Mouse (Mus musculus) forebrain, embryonic 14.5 days (tissue): Measurements from ENCODE around the gene Taf6. TPM values are rescaled to one million over a fixed set of nuclear protein-coding genes. Genes with fewer than 3 reads are reported as not detected.
"Not testable (repeated sequence)": the region's sequence is repeated elsewhere in the genome, so short reads cannot be mapped to it uniquely, and the experiment has no call there.

Experiments used
- ATAC-seq: fragments of 200-750 bp; cut with Nextera tagmentation; 2 replicates; pipeline ENCODE4 v1.8.0; 2017; ENCODE audit warnings: mild to moderate bottlenecking, moderate library complexity
- DNase-seq: peaks from one replicate; pipeline ENCODE4 v3.0.0-alpha.2; 2015; ENCODE audit warnings: low spot score
- H3K27ac ChIP-seq: fragments of 300-500 bp; sonication (generic); 2 replicates; pipeline ENCODE4 v1.5.1; 2014; ENCODE audit warnings: low read depth, mild to moderate bottlenecking, control low read depth, low read length, moderate library complexity
- H3K27me3 ChIP-seq: fragments of 300-500 bp; sonication (generic); replicated peaks from 2 replicates; pipeline ENCODE4 v1.6.1; 2014; ENCODE audit warnings: low read length, control low read depth, mixed read lengths; ENCODE audit not compliant: control insufficient read depth, insufficient read depth
- H3K36me3 ChIP-seq: fragments of 300-500 bp; sonication (generic); 2 replicates; pipeline ENCODE4 v1.6.1; 2014; ENCODE audit warnings: low read length, control low read depth; ENCODE audit not compliant: control insufficient read depth, insufficient read depth
- H3K4me1 ChIP-seq: fragments of 300-500 bp; sonication (generic); 2 replicates; pipeline ENCODE4 v1.6.1; 2014; ENCODE audit warnings: antibody characterized with exemption, low read length, control low read depth; ENCODE audit not compliant: control insufficient read depth, insufficient read depth
- H3K4me2 ChIP-seq: fragments of 300-500 bp; sonication (generic); 2 replicates; pipeline ENCODE4 v1.6.1; 2014; ENCODE audit warnings: mild to moderate bottlenecking, control low read depth, low read length
- H3K4me3 ChIP-seq: fragments of 300-500 bp; sonication (generic); 2 replicates; pipeline ENCODE4 v1.5.1; 2014; ENCODE audit warnings: low read depth, low read length, control low read depth
- H3K9ac ChIP-seq: fragments of 300-500 bp; sonication (generic); 2 replicates; pipeline ENCODE4 v1.6.1; 2014; ENCODE audit warnings: mild to moderate bottlenecking, low read length, control low read depth, moderate library complexity
- H3K9me3 ChIP-seq: fragments of 300-500 bp; sonication (generic); replicated peaks from 2 replicates; pipeline ENCODE4 v1.6.1; 2016; ENCODE audit warnings: low read length, control low read depth, mixed read lengths; ENCODE audit not compliant: control insufficient read depth
- WGBS: fragments of 180-500 bp; shearing (Covaris S2); extraction: QIAGEN DNeasy Blood & Tissue Kit; methylation state at CpG from one replicate; pipeline ENCODE4 v1.1.7; 2014; 5-methylcytosine and 5-hydroxymethylcytosine counted together
- polyA plus RNA-seq: library from polyadenylated mRNA; unstranded; fragments of >200 nt; fragmentation: Nextera tagmentation; extraction: Ambion mirVana; gene quantifications from 2 replicates; pipeline ENCODE4 v1.2.1, GENCODE M21; 2014

Gene Taf6
- polyA plus RNA-seq, 1 experiment from 2014 or later = 95.4 TPM

- ATAC-seq = no peak
- H3K9ac ChIP-seq = no peak overlapping the region
- no peak overlapping the region for H3K4me3 ChIP-seq
- WGBS = 24% methylated on average over 4 of the region's 4 CpGs
- DNase-seq = peak; percentile 76
- no peaks in the 10 kb centered on the region for H3K27me3 ChIP-seq
- H3K9me3 ChIP-seq = no peaks in the 10 kb centered on the region
- H3K36me3 ChIP-seq = no peaks in the 10 kb centered on the region
- no peak overlapping the region for H3K27ac ChIP-seq
- H3K4me1 ChIP-seq = no peaks in the 10 kb centered on the region
- no peak overlapping the region for H3K4me2 ChIP-seq
Observed at GRCm38 (mm10) chr5:138222111-138222510, 34.9 kb upstream of the Taf6 start.

GRCm38 (mm10) chr5:138219864-138220263 is 32.6 kb upstream of the Taf6 start:
- no peak overlapping the region for H3K4me2 ChIP-seq
- no peaks in the 10 kb centered on the region for H3K9me3 ChIP-seq
- no peaks in the 10 kb centered on the region for H3K36me3 ChIP-seq
- no peak for ATAC-seq
- H3K4me1 ChIP-seq = no peaks in the 10 kb centered on the region
- H3K9ac ChIP-seq = no peak overlapping the region
- no peak for DNase-seq
- no peaks in the 10 kb centered on the region for H3K27me3 ChIP-seq
- no peak overlapping the region for H3K27ac ChIP-seq
- 79% methylated on average over 2 of the region's 2 CpGs for WGBS
- no peak overlapping the region for H3K4me3 ChIP-seq

GRCm38 (mm10) chr5:138216632-138217031 is 29.4 kb upstream of the Taf6 start:
- not testable (repeated sequence) for ATAC-seq, H3K27ac ChIP-seq, H3K4me1 ChIP-seq, DNase-seq, H3K4me2 ChIP-seq, H3K4me3 ChIP-seq, H3K27me3 ChIP-seq, H3K9me3 ChIP-seq, H3K9ac ChIP-seq, H3K36me3 ChIP-seq
- WGBS = 95% methylated on average over 13 of the region's 13 CpGs

- DNase-seq = no peak
- Histone ChIP-seq H3K27ac (no peak overlapping the region), H3K9me3 (no peaks in the 10 kb centered on the region), H3K4me3 (no peak overlapping the region), H3K9ac (no peak overlapping the region), H3K27me3 (no peaks in the 10 kb centered on the region), H3K4me1 (no peaks in the 10 kb centered on the region), H3K36me3 (no peaks in the 10 kb centered on the region), H3K4me2 (no peak overlapping the region)
- no peak for ATAC-seq
- WGBS = 87% methylated on average over 4 of the region's 4 CpGs
Observed at GRCm38 (mm10) chr5:138207873-138208272, 20.6 kb upstream of the Taf6 start.

GRCm38 (mm10) chr5:138207253-138207652 is 20.0 kb upstream of the Taf6 start:
- Histone ChIP-seq H3K27me3 (no peaks in the 10 kb centered on the region), H3K4me1 (no peaks in the 10 kb centered on the region), H3K9ac (no peak overlapping the region), H3K4me2 (no peak overlapping the region), H3K4me3 (no peak overlapping the region), H3K36me3 (no peaks in the 10 kb centered on the region), H3K27ac (no peak overlapping the region), H3K9me3 (no peaks in the 10 kb centered on the region)
- DNase-seq (no peak), ATAC-seq (no peak)
- 88% methylated on average over 1 of the region's 1 CpGs for WGBS

- DNase-seq = no peak
- no peaks in the 10 kb centered on the region for H3K9me3 ChIP-seq
- H3K4me2 ChIP-seq = no peak overlapping the region
- H3K9ac ChIP-seq = no peak overlapping the region
- H3K36me3 ChIP-seq = no peaks in the 10 kb centered on the region
- H3K4me3 ChIP-seq = no peak overlapping the region
- no peak for ATAC-seq
- no peak overlapping the region for H3K27ac ChIP-seq
- H3K4me1 ChIP-seq = no peaks in the 10 kb centered on the region
- H3K27me3 ChIP-seq = no peaks in the 10 kb centered on the region
- WGBS = 89% methylated on average over 3 of the region's 3 CpGs
Observed at GRCm38 (mm10) chr5:138202086-138202485, 14.8 kb upstream of the Taf6 start.

GRCm38 (mm10) chr5:138199576-138199975 is 12.3 kb upstream of the Taf6 start:
- H3K4me1 ChIP-seq = no peaks in the 10 kb centered on the region
- H3K27ac ChIP-seq = no peak overlapping the region
- ATAC-seq = no peak
- DNase-seq = peak; percentile 36
- no peaks in the 10 kb centered on the region for H3K9me3 ChIP-seq
- no peaks in the 10 kb centered on the region for H3K27me3 ChIP-seq
- 10% methylated on average over 1 of the region's 1 CpGs for WGBS
- H3K4me2 ChIP-seq = no peak overlapping the region
- H3K9ac ChIP-seq = no peak overlapping the region
- H3K36me3 ChIP-seq = no peaks in the 10 kb centered on the region
- H3K4me3 ChIP-seq = no peak overlapping the region

GRCm38 (mm10) chr5:138195463-138195862 is 8.2 kb upstream of the Taf6 start:
- WGBS = 75% methylated on average over 7 of the region's 7 CpGs
- H3K9ac ChIP-seq = peak overlapping the region; percentile 94; the same call in 1 of the 2 replicates
- no peaks in the 10 kb centered on the region for H3K27me3 ChIP-seq
- H3K4me3 ChIP-seq = peak overlapping the region; percentile 70
- ATAC-seq (no peak), DNase-seq (no peak)
- no peaks in the 10 kb centered on the region; the same call in 1 of the 2 replicates for H3K4me1 ChIP-seq
- no peak overlapping the region for H3K27ac ChIP-seq
- H3K36me3 ChIP-seq = peaks cover 23% of the 10 kb centered on the region
- H3K4me2 ChIP-seq = peak overlapping the region; percentile 97
- no peaks in the 10 kb centered on the region for H3K9me3 ChIP-seq

- H3K4me1 ChIP-seq = no peaks in the 10 kb centered on the region; the same call in 1 of the 2 replicates
- peak; percentile 51 for DNase-seq
- ATAC-seq = peak; percentile 69
- H3K4me3 ChIP-seq = peak overlapping the region; percentile 70
- H3K9ac ChIP-seq = peak overlapping the region; percentile 94
- H3K9me3 ChIP-seq = no peaks in the 10 kb centered on the region
- H3K4me2 ChIP-seq = peak overlapping the region; percentile 97
- H3K27ac ChIP-seq = peak overlapping the region; percentile 84
- no peaks in the 10 kb centered on the region for H3K27me3 ChIP-seq
- 2% methylated on average over 29 of the region's 29 CpGs for WGBS
- peaks cover 28% of the 10 kb centered on the region for H3K36me3 ChIP-seq
Observed at GRCm38 (mm10) chr5:138194755-138195345, 7.6 kb upstream of the Taf6 start.
